Mouse (Mus musculus): ENCODE measurements around the gene Ank.

The Ank gene

GRCm38 (mm10) chr15:27552129-27552700 is 85.7 kb downstream of the Ank start:
- H3K27me3 ChIP-seq (ENCODE audit: control insufficient read depth, insufficient read depth, low read length, poor library complexity, severe bottlenecking) = no peaks in the 10 kb centered on the region
- no peaks in the 10 kb centered on the region for H3K36me3 ChIP-seq (ENCODE audit: control insufficient read depth, insufficient read depth, low read length, poor library complexity, severe bottlenecking)
- DNase-seq (ENCODE audit: low read depth, low spot score) = no peak

GRCm38 (mm10) chr15:27553554-27553953 is 87.1 kb downstream of the Ank start:
- Histone ChIP-seq H3K36me3 (ENCODE audit: control insufficient read depth, insufficient read depth, low read length, poor library complexity, severe bottlenecking) (no peaks in the 10 kb centered on the region), H3K27me3 (ENCODE audit: control insufficient read depth, insufficient read depth, low read length, poor library complexity, severe bottlenecking) (no peaks in the 10 kb centered on the region)
- no peak for DNase-seq (ENCODE audit: low read depth, low spot score)

GRCm38 (mm10) chr15:27558456-27559147 is 92.1 kb downstream of the Ank start:
- H3K27me3 ChIP-seq (ENCODE audit: control insufficient read depth, insufficient read depth, low read length, poor library complexity, severe bottlenecking) = no peaks in the 10 kb centered on the region
- DNase-seq (ENCODE audit: low read depth, low spot score) = no peak
- no peaks in the 10 kb centered on the region for H3K36me3 ChIP-seq (ENCODE audit: control insufficient read depth, insufficient read depth, low read length, poor library complexity, severe bottlenecking)

GRCm38 (mm10) chr15:27560315-27560714 is 93.8 kb downstream of the Ank start:
- no peak for DNase-seq (ENCODE audit: low read depth, low spot score)
- Histone ChIP-seq H3K27me3 (ENCODE audit: control insufficient read depth, insufficient read depth, low read length, poor library complexity, severe bottlenecking) (no peaks in the 10 kb centered on the region), H3K36me3 (ENCODE audit: control insufficient read depth, insufficient read depth, low read length, poor library complexity, severe bottlenecking) (no peaks in the 10 kb centered on the region)

- H3K36me3 ChIP-seq (ENCODE audit: control insufficient read depth, insufficient read depth, low read length, poor library complexity, severe bottlenecking) = no peaks in the 10 kb centered on the region
- no peak for DNase-seq (ENCODE audit: low read depth, low spot score)
- H3K27me3 ChIP-seq (ENCODE audit: control insufficient read depth, insufficient read depth, low read length, poor library complexity, severe bottlenecking) = no peaks in the 10 kb centered on the region
Observed at GRCm38 (mm10) chr15:27564106-27565100, 97.9 kb downstream of the Ank start.

GRCm38 (mm10) chr15:27565626-27566185 is 99.2 kb downstream of the Ank start:
- Histone ChIP-seq H3K36me3 (ENCODE audit: control insufficient read depth, insufficient read depth, low read length, poor library complexity, severe bottlenecking) (no peaks in the 10 kb centered on the region), H3K27me3 (ENCODE audit: control insufficient read depth, insufficient read depth, low read length, poor library complexity, severe bottlenecking) (no peaks in the 10 kb centered on the region)
- DNase-seq (ENCODE audit: low read depth, low spot score) = no peak

GRCm38 (mm10) chr15:27567356-27567755 is 100.9 kb downstream of the Ank start:
- H3K27me3 ChIP-seq (ENCODE audit: control insufficient read depth, insufficient read depth, low read length, poor library complexity, severe bottlenecking) = no peaks in the 10 kb centered on the region
- no peaks in the 10 kb centered on the region for H3K36me3 ChIP-seq (ENCODE audit: control insufficient read depth, insufficient read depth, low read length, poor library complexity, severe bottlenecking)
- DNase-seq (ENCODE audit: low read depth, low spot score) = no peak

GRCm38 (mm10) chr15:27568371-27568770 is 101.9 kb downstream of the Ank start:
- no peaks in the 10 kb centered on the region for H3K27me3 ChIP-seq (ENCODE audit: control insufficient read depth, insufficient read depth, low read length, poor library complexity, severe bottlenecking)
- DNase-seq (ENCODE audit: low read depth, low spot score) = no peak
- H3K36me3 ChIP-seq (ENCODE audit: control insufficient read depth, insufficient read depth, low read length, poor library complexity, severe bottlenecking) = no peaks in the 10 kb centered on the region

- Histone ChIP-seq H3K36me3 (ENCODE audit: control insufficient read depth, insufficient read depth, low read length, poor library complexity, severe bottlenecking) (no peaks in the 10 kb centered on the region), H3K27me3 (ENCODE audit: control insufficient read depth, insufficient read depth, low read length, poor library complexity, severe bottlenecking) (no peaks in the 10 kb centered on the region)
- no peak for DNase-seq (ENCODE audit: low read depth, low spot score)
Observed at GRCm38 (mm10) chr15:27569924-27570323, 103.4 kb downstream of the Ank start.

- H3K36me3 ChIP-seq (ENCODE audit: control insufficient read depth, insufficient read depth, low read length, poor library complexity, severe bottlenecking) = no peaks in the 10 kb centered on the region
- H3K27me3 ChIP-seq (ENCODE audit: control insufficient read depth, insufficient read depth, low read length, poor library complexity, severe bottlenecking) = no peaks in the 10 kb centered on the region
- DNase-seq (ENCODE audit: low read depth, low spot score) = no peak
Observed at GRCm38 (mm10) chr15:27570385-27570784, 103.9 kb downstream of the Ank start.

- Histone ChIP-seq H3K27me3 (ENCODE audit: control insufficient read depth, insufficient read depth, low read length, poor library complexity, severe bottlenecking) (no peaks in the 10 kb centered on the region), H3K36me3 (ENCODE audit: control insufficient read depth, insufficient read depth, low read length, poor library complexity, severe bottlenecking) (no peaks in the 10 kb centered on the region)
- no peak for DNase-seq (ENCODE audit: low read depth, low spot score)
Observed at GRCm38 (mm10) chr15:27571179-27571578, 104.7 kb downstream of the Ank start.

- DNase-seq (ENCODE audit: low read depth, low spot score) = no peak
- Histone ChIP-seq H3K27me3 (ENCODE audit: control insufficient read depth, insufficient read depth, low read length, poor library complexity, severe bottlenecking) (no peaks in the 10 kb centered on the region), H3K36me3 (ENCODE audit: control insufficient read depth, insufficient read depth, low read length, poor library complexity, severe bottlenecking) (no peaks in the 10 kb centered on the region)
Observed at GRCm38 (mm10) chr15:27574992-27575781, 108.7 kb downstream of the Ank start.

GRCm38 (mm10) chr15:27575932-27576331 is 109.5 kb downstream of the Ank start:
- no peak for DNase-seq (ENCODE audit: low read depth, low spot score)
- Histone ChIP-seq H3K27me3 (ENCODE audit: control insufficient read depth, insufficient read depth, low read length, poor library complexity, severe bottlenecking) (no peaks in the 10 kb centered on the region), H3K36me3 (ENCODE audit: control insufficient read depth, insufficient read depth, low read length, poor library complexity, severe bottlenecking) (no peaks in the 10 kb centered on the region)

GRCm38 (mm10) chr15:27576886-27577285 is 110.4 kb downstream of the Ank start:
- no peak for DNase-seq (ENCODE audit: low read depth, low spot score)
- no peaks in the 10 kb centered on the region for H3K27me3 ChIP-seq (ENCODE audit: control insufficient read depth, insufficient read depth, low read length, poor library complexity, severe bottlenecking)
- no peaks in the 10 kb centered on the region for H3K36me3 ChIP-seq (ENCODE audit: control insufficient read depth, insufficient read depth, low read length, poor library complexity, severe bottlenecking)

All from splenic B cell, adult 2 months (primary cell).